Mouse (Mus musculus): ENCODE measurements around the gene Cacna1c.

DNA sequence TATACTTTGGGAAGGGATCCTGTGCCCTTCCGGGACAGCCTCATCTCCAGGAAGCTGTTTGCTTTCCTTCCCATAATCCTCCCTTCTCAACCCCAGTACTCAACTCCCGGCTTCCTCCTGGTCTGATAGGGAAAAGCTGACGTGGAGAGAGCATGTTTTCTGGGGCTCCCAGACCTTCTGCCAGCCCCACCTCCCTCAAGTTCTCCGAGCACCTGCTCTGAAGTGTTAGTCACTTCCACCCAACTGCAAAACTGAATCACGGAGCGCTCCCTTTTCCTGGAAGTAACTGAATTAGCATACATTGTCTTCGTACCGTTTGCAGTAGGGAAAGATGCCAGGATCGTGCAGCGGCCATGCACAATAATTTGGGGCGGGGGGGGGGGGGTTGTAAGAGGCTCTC, 393.9 kb downstream of the Cacna1c start:
- no peak for TF ChIP-seq CTCF (IDR thresholded peaks at IDR 0.05; ENCODE audit: low read depth, low read length)
- no peak for TF ChIP-seq POLR2A (IDR thresholded peaks at IDR 0.05; ENCODE audit: borderline replicate concordance, low read depth, low read length)
